Mouse (Mus musculus) adrenal gland, postnatal 10 days (tissue): Measurements from ENCODE around the gene Slc9b1. TPM values are rescaled to one million over a fixed set of nuclear protein-coding genes. Genes with fewer than 3 reads are reported as not detected.

Experiments used
- DNase-seq: peaks from one replicate; pipeline ENCODE4 v3.0.0; 2021; ENCODE audit warnings: mixed read lengths
- total RNA-seq, 2 experiments: library from RNA; stranded (reverse); gene quantifications; 2 replicates each; pipeline ENCODE4 v1.2.3; 2021

The Slc9b1 gene
- total RNA-seq, 2 experiments from 2014 or later, result 0.45 to 0.84 TPM

- DNase-seq, result peak; percentile 40
Observed at GRCm38 (mm10) chr3:135393186-135393585, 45.4 kb downstream of the Slc9b1 start.

GRCm38 (mm10) chr3:135395085-135395484 lies 47.3 kb downstream of the Slc9b1 start:
- no peak for DNase-seq

GRCm38 (mm10) chr3:135396081-135396480 lies 48.3 kb downstream of the Slc9b1 start:
- peak; percentile 21 for DNase-seq

GRCm38 (mm10) chr3:135397112-135397511 lies 49.3 kb downstream of the Slc9b1 start:
- DNase-seq, result no peak

- DNase-seq, result peak; percentile 92
Observed at GRCm38 (mm10) chr3:135402201-135402658, 54.4 kb downstream of the Slc9b1 start.

GRCm38 (mm10) chr3:135403211-135403610 lies 55.4 kb downstream of the Slc9b1 start:
- DNase-seq, result no peak

- no peak for DNase-seq
Observed at GRCm38 (mm10) chr3:135403856-135404255, 56.0 kb downstream of the Slc9b1 start.

- no peak for DNase-seq
Observed at GRCm38 (mm10) chr3:135404599-135404998, 56.8 kb downstream of the Slc9b1 start.

- DNase-seq, result no peak
Observed at GRCm38 (mm10) chr3:135407351-135407750, 59.5 kb downstream of the Slc9b1 start.

GRCm38 (mm10) chr3:135409219-135409618 lies 61.4 kb downstream of the Slc9b1 start:
- no peak for DNase-seq

- DNase-seq, result no peak
Observed at GRCm38 (mm10) chr3:135411056-135411455, 63.2 kb downstream of the Slc9b1 start.

GRCm38 (mm10) chr3:135411824-135412223 lies 64.0 kb downstream of the Slc9b1 start:
- no peak for DNase-seq

GRCm38 (mm10) chr3:135417245-135417644 lies 69.4 kb downstream of the Slc9b1 start:
- DNase-seq, result no peak

GRCm38 (mm10) chr3:135417799-135418198 lies 70.0 kb downstream of the Slc9b1 start:
- DNase-seq, result no peak

GRCm38 (mm10) chr3:135420542-135421309 lies 72.9 kb downstream of the Slc9b1 start:
- DNase-seq, result no peak

GRCm38 (mm10) chr3:135421310-135421594 lies 73.4 kb downstream of the Slc9b1 start:
- DNase-seq, result no peak

GRCm38 (mm10) chr3:135422232-135422855 lies 74.5 kb downstream of the Slc9b1 start:
- DNase-seq, result no peak

- peak; percentile 90 for DNase-seq
Observed at GRCm38 (mm10) chr3:135422856-135423607, 75.2 kb downstream of the Slc9b1 start.

GRCm38 (mm10) chr3:135423608-135424212 lies 75.9 kb downstream of the Slc9b1 start, which contains the start of gene Cisd2:
Gene Cisd2, minus strand, starts transcription at chr3:135423925.
- DNase-seq, result peak; percentile 29

- no peak for DNase-seq
Observed at GRCm38 (mm10) chr3:135436901-135437616, 89.2 kb downstream of the Slc9b1 start.

- peak; percentile 99 for DNase-seq
Observed at GRCm38 (mm10) chr3:135437758-135438495, 90.1 kb downstream of the Slc9b1 start, which contains the start of gene Ube2d3. Gene Ube2d3, plus strand, starts transcription at chr3:135438149.
